Mouse (Mus musculus): ENCODE results near the gene Mrpl52.

- TF ChIP-seq CTCF (IDR thresholded peaks at IDR 0.05; ENCODE audit: low read depth) (no peak), EP300 (IDR thresholded peaks at IDR 0.05; ENCODE audit: low read depth) (no peak)
Observed at GRCm38 (mm10) chr14:54441365-54441764, 14.7 kb downstream of the Mrpl52 start.

All from liver, embryonic 14.5 days (tissue).